Mouse (Mus musculus) ES-Bruce4 (cell line): ENCODE measurements around the gene Sept9. TPM values are rescaled to one million over a fixed set of nuclear protein-coding genes. Genes with fewer than 3 reads are reported as not detected.

Source experiments
- H3K27ac ChIP-seq: 2 replicates; pipeline ENCODE4 v1.5.1; 2012; ENCODE audit warnings: low read length, inconsistent platforms; ENCODE audit not compliant: insufficient read depth
- H3K27me3 ChIP-seq: 2 replicates; pipeline ENCODE4 v1.6.1; 2012; ENCODE audit warnings: mild to moderate bottlenecking, low read length, inconsistent platforms; ENCODE audit not compliant: control insufficient read depth, poor library complexity, insufficient read depth, severe bottlenecking
- H3K36me3 ChIP-seq: 2 replicates; pipeline ENCODE4 v1.6.1; 2012; ENCODE audit warnings: inconsistent platforms, mild to moderate bottlenecking, low read length, moderate library complexity; ENCODE audit not compliant: control insufficient read depth, poor library complexity, insufficient read depth, severe bottlenecking
- H3K4me1 ChIP-seq: one replicate; pipeline ENCODE4 v1.8.1; 2011; ENCODE audit warnings: low read length; ENCODE audit not compliant: control insufficient read depth, insufficient read depth
- H3K4me3 ChIP-seq: 2 replicates; pipeline ENCODE4 v1.5.1; 2011; ENCODE audit warnings: low read depth, mild to moderate bottlenecking, low read length
- H3K9ac ChIP-seq: 2 replicates; pipeline ENCODE4 v1.6.1; 2012; ENCODE audit warnings: low read depth, mild to moderate bottlenecking, inconsistent platforms; ENCODE audit not compliant: poor library complexity, severe bottlenecking
- H3K9me3 ChIP-seq: replicated peaks from 2 replicates; pipeline ENCODE4 v1.6.1; 2012; ENCODE audit warnings: mild to moderate bottlenecking, low read length, inconsistent platforms; ENCODE audit not compliant: control insufficient read depth, poor library complexity, insufficient read depth, severe bottlenecking
- CTCF ChIP-seq: IDR thresholded peaks from one replicate; pipeline ENCODE4 v1.8.1; 2011; ENCODE audit warnings: low read depth, low read length
- EP300 ChIP-seq: IDR thresholded peaks from 2 replicates; pipeline ENCODE4 v1.6.1; 2011; ENCODE audit warnings: low read depth, low read length; ENCODE audit not compliant: insufficient read depth
- POLR2A ChIP-seq: IDR thresholded peaks from one replicate; pipeline ENCODE4 v1.8.1; 2011; ENCODE audit warnings: low read length; ENCODE audit not compliant: insufficient read depth
- polyA plus RNA-seq: library from polyadenylated mRNA; stranded (reverse); fragments of >200 nt; gene quantifications from 2 replicates; pipeline ENCODE4 v1.2.4, GENCODE M21; 2011; ENCODE audit warnings: low read depth; ENCODE audit not compliant: missing spikeins, insufficient read depth, insufficient read length

Sept9 gene
- polyA plus RNA-seq, 1 experiment = 123 TPM

GRCm38 (mm10) chr11:117332242-117333149 lies 133.0 kb downstream of the Sept9 start:
- H3K27me3 ChIP-seq = no peaks in the 10 kb centered on the region
- peak overlapping the region; percentile 52 for H3K27ac ChIP-seq
- TF ChIP-seq POLR2A (no peak), EP300 (peak; percentile 76; the same call in 1 of the 2 replicates)
- no peaks in the 10 kb centered on the region for H3K36me3 ChIP-seq
- peaks cover 21% of the 10 kb centered on the region for H3K4me1 ChIP-seq
- H3K9me3 ChIP-seq = no peaks in the 10 kb centered on the region
- H3K4me3 ChIP-seq = peak overlapping the region; percentile 64
- peak overlapping the region; percentile 70 for H3K9ac ChIP-seq

GRCm38 (mm10) chr11:117333150-117333715 lies 133.8 kb downstream of the Sept9 start:
- TF ChIP-seq EP300 (no peak), POLR2A (no peak), CTCF (no peak)
- H3K4me1 ChIP-seq = peaks cover 20% of the 10 kb centered on the region
- no peaks in the 10 kb centered on the region for H3K9me3 ChIP-seq
- peak overlapping the region; percentile 64 for H3K4me3 ChIP-seq
- peak overlapping the region; percentile 70 for H3K9ac ChIP-seq
- H3K27me3 ChIP-seq = no peaks in the 10 kb centered on the region
- 0 out of 2 replicates have a peak overlapping the region, but pooled peaks have one; percentile 52 for H3K27ac ChIP-seq
- H3K36me3 ChIP-seq = no peaks in the 10 kb centered on the region

GRCm38 (mm10) chr11:117334101-117334500 lies 134.6 kb downstream of the Sept9 start:
- Histone ChIP-seq H3K27me3 (no peaks in the 10 kb centered on the region), H3K36me3 (no peaks in the 10 kb centered on the region), H3K4me3 (0 out of 2 replicates have a peak overlapping the region, but pooled peaks have one; percentile 11), H3K4me1 (peaks cover 23% of the 10 kb centered on the region), H3K9ac (peak overlapping the region; percentile 3; the same call in 1 of the 2 replicates), H3K27ac (peak overlapping the region; percentile 86), H3K9me3 (no peaks in the 10 kb centered on the region)
- TF ChIP-seq CTCF (no peak), EP300 (no peak), POLR2A (no peak)

GRCm38 (mm10) chr11:117335146-117335545 lies 135.7 kb downstream of the Sept9 start:
- Histone ChIP-seq H3K27me3 (no peaks in the 10 kb centered on the region), H3K4me1 (peaks cover 23% of the 10 kb centered on the region), H3K4me3 (no peak overlapping the region), H3K27ac (peak overlapping the region; percentile 86), H3K9me3 (no peaks in the 10 kb centered on the region), H3K36me3 (no peaks in the 10 kb centered on the region), H3K9ac (no peak overlapping the region)
- TF ChIP-seq POLR2A (no peak), EP300 (no peak), CTCF (no peak)

- no peaks in the 10 kb centered on the region for H3K36me3 ChIP-seq
- H3K27me3 ChIP-seq = no peaks in the 10 kb centered on the region
- no peak overlapping the region for H3K9ac ChIP-seq
- H3K4me3 ChIP-seq = no peak overlapping the region
- H3K4me1 ChIP-seq = peaks cover 22% of the 10 kb centered on the region
- TF ChIP-seq CTCF (no peak), POLR2A (no peak), EP300 (no peak)
- H3K9me3 ChIP-seq = no peaks in the 10 kb centered on the region
- no peak overlapping the region for H3K27ac ChIP-seq
These were observed 136.8 kb downstream of the Sept9 start for GRCm38 (mm10) chr11:117336081-117336788.
